Mouse (Mus musculus): ENCODE results near the gene Qrich2. TPM values are rescaled to one million over a fixed set of nuclear protein-coding genes. Genes with fewer than 3 reads are reported as not detected.

The Qrich2 gene
- total RNA-seq, 4 experiments from 2014 or later, result 0.14 TPM; not detected in 3

DNA sequence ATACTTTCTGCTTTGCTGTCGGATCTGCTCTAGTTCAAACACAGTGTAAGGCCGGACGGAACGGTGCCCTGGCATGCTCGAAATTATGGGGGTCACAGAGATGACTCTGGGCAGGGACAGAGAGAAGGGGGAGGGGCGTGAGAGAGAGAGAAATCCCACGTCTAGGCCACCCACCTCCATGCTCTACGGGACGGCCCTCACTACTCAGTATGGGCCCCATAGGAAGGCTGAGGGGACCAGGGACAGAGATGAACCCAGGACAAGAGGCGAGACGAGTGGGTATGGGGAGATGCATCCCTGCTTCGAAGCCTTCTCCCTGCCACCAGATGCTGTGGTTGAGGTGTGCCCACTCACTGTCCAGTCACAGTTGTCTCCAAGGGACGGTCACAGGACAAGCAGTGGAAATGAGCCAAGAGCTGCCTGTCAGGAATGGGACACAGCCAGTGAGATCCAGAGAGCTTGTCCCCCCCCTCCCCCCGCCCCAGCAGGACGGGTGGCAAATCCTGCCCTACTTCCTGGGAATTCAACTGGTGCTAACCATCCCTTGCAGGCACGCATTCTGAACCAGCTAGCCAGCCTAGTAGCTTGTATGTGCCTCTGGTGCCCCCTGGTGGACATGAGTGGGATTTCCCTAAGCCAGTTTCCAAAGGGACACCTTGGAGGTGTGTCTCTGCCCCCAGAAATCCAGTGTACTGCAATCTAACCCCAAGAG, 20.3 kb downstream of the Qrich2 start:
- DNase-seq (ENCODE audit: low spot score in 2 of 2), result peak; percentile 84 to 95

DNA sequence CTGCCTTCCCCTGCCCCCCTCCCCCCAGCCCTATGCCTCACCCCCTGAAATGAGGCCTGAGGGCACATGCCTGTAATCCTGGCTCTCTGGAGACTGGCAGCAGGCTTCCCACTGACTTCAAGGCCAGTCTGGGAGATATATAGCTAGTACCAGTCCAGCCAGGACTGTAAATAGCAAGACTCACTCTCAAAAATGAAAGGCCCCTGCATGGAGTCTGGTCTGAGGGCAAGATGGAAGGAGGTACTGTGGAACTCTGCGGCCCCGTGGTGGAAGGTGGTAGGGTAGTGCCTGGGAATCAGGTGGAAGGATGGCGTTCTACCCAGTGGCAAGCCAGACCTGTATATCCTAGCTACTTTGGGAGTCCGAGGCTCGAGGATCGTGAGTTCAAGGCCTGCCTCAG, 22.1 kb downstream of the Qrich2 start:
- no peak for DNase-seq (ENCODE audit: low spot score in 2 of 2)

DNA sequence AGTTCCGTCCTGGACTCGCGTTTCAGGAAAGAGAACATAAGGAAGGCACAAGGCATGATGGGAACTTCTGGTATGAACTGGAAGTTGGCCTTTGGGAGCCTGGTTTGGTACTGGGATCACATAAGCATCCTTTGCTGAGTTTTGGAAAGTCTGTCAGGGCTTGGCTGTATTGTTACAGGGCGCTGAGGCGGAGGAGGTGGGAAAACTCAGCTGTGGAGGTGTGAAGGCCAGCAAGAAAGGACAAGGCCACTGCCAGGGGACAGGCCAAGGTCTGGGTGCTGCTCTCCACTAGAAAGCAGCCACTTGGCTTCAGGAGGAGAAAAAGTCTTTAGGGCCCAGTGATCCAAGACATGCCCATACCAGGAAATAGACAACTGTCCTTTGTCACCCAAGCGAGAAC, 22.7 kb downstream of the Qrich2 start:
- no peak for DNase-seq (ENCODE audit: low spot score in 2 of 2)

DNA sequence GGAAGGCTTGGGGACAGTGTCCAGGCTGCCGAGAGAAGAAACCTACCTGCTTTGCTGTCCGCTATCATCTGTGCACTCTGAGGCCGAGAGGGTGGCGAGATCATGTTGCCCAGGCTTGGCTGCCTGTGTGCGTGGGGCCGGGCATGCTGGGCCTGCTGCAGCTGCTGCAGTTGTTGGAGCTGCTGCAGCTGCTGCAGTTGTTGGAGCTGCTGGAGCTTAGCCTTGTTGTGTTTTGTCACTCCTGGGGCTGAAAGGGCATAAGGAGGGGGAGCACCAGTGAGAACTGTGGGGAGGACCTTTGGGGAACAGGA, 23.2 kb downstream of the Qrich2 start:
- DNase-seq (ENCODE audit: low spot score in 2 of 2), result no peak

DNA sequence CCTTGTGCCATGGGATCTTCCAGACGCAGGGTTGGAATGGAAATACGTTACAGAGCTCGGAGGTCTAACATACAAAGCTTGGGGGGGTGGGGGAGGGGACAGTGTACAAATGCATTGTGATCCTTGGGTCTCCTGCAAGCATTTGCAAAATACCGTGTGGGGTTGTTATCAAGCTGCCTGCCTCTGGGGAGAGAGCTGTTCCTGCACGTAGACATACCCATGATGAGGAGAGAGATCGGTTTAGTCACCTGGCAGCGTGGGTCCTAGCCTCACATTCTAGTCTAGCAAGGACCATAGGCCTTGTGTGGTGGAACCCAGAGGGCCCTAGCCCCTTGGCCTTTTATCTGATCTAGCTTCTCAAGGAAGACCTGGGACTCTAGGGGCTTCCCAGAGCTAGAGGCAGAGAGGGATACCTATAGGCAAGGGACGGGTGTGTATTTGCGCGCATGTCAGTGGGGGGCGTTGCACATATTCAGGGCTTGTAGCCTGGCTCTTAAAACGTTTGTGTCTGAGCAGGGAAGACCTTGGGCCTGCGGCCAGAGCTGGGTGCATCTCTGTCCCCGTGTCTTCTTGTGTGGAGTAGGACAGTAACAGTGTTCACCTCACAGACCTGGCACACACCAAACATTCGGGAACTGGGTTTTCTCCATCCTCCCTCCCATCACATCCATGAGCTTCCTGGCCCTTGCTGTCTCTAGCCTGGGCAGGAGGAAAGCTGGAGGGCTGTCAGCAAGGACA, 23.7 kb downstream of the Qrich2 start:
- DNase-seq (ENCODE audit: low spot score in 2 of 2), result no peak

DNA sequence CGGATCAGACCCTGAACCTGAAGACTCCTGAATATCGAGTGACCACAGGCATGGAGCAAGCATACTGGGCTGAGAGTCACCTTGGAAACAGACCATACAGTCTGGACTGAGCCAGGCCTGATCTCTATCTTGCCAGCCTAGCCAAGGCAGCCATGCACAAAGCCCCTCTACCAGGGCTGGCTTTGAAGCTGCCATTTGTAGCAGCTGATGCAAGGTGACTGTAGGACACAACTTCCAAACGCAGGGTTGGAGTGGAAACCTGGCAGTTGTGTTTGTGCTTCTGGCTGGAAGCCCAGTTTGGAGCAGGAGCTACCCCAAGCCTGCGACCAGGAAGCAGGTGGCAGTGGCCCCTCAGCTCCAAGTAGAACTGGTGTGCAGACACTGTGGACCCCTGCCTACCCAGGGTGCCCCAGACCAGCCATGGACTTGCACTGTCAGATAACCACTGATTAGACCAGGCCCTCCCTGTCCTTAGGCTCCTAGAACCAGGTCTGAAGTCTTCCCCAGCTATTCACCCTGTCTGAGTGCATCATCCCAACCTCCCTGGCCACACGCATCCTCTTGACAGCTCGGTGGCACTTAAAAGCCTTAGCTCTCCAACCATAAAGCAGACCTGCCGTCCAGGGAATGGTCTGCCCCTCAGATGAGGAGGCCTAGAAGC, 25.5 kb downstream of the Qrich2 start:
- no peak for DNase-seq (ENCODE audit: low spot score in 2 of 2)

DNA sequence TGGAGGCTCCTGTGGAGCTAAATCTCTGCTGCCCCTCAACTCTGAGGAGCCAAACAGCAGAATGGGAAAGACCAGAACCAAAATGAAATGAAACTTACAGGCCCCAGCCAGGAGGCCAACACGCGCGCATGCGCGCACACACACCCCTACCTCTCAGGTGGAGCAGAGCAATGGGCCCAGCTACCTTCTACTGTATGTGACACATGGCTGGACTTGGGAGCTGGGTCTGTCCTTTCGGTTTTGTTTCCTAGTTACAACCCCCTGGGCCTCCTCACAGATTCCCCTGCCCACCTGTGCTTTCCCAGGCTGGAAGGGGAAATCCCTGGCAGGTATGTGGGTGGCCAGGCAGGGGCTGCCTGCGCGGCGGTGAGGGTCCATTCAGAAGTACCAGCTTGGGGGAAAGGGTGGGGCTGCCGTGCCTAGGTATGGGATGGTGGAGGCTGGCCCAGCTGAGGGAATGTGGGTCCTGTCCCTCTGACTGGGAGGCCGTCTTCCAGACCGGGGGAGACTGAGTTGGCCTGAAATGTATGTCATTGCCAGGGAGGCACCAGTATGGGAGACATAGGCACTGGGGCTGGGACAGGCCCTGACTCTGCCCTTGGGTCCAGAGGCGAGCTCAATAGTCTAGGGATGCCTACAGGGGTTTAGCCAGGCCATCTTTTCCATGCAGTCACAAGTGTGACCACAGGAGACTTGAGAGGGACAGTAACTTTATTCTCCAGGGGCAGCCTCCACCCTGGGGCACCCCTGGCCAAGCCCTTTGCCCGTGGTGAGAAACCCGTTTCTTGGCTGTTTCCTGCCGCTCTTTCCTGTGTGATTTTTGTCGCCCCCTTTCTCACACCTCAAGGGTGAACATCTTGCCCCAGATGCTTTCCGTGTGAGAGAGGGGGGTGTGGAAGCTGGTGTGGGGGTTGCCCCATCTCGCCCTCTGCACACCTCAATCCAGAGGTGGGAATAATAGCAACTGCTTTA, 26.5 kb downstream of the Qrich2 start:
- DNase-seq (ENCODE audit: low spot score in 2 of 2), result no peak

DNA sequence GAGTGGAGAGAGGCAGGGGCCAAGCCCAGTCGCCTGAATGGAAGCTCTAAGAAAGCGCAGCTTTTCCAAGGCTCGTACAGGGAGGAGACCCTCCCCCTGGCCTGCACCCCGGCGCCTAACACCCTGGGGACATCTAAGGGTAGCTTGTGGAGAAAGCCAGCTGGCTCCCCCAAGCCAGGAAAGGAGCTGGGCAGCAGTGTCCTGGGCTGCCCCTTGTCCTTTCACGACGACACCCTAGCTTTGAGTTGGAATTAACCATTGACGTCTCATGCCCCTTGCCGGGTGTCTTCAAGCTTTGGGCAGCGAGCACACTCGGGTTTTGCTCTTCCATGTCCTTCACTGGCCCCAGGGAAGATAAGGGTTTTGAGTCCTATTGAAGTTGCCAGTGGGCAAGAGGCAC, 28.5 kb downstream of the Qrich2 start:
- DNase-seq (ENCODE audit: low spot score in 2 of 2), result no peak

DNA sequence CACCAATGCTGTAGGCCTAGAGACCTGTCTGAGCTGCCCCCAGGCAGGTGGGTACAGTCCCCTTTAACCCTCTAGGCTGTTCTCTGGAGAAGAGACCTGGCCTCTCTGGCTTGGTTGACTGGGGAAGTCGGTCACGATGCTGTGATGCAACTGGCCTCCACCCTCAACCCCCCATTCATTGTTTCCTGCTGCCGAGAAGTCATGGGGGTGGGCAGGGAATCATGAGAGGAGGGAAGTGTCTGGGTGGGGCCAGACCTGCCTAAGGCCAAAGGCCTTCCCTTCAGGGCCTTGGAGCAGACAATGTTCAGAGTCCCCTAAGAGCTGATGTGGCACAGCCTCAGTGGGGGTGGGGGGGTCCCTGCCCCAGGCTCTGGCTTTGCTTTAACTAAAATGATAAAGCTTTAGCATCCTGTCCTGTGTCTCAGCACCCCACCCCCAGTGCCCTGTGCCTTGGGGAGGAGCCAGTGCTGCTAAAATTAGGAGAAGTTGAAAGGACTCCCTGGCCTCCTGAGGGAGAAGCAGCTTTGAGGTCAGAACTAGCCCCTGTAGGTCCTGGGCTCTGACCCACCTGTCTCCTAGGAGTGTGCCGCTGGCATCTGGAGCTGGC, 29.2 kb downstream of the Qrich2 start:
- DNase-seq (ENCODE audit: low spot score in 2 of 2), result no peak

DNA sequence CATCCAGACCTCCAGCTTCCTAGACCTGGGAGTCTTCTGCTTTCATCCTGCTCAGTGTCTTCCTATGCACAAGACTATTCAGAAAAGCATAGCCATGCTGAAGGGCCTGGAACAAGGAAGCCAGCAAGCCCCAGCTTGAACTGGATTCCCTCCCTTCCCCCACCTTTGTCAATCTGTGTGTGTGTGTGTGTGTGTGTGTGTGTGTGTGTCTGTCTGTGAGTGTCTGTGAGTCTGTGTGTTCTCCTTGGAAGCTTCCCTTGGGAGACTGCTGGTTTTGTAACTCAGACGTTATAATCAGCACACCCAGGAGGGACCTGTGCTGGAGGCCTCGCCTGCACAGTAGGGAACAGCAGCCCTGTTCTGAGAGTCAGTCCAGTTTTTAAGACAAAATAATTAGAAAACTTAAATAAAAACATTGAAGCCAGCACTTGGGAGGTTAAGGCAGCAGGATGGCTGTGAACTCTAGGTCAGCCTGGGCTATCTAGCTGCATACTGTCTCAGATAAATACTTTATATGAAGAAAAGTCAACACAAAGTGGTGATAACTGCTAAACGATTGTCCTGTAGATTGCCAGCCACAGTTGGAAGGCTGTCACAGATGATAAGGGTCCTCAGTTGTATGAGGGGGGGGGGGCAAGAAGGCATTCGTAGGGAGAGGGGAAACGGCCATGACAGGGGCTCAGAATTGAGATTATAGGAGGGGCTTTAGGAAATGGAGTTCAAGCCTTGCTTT, 29.9 kb downstream of the Qrich2 start:
- DNase-seq (ENCODE audit: low spot score in 2 of 2), result no peak

DNA sequence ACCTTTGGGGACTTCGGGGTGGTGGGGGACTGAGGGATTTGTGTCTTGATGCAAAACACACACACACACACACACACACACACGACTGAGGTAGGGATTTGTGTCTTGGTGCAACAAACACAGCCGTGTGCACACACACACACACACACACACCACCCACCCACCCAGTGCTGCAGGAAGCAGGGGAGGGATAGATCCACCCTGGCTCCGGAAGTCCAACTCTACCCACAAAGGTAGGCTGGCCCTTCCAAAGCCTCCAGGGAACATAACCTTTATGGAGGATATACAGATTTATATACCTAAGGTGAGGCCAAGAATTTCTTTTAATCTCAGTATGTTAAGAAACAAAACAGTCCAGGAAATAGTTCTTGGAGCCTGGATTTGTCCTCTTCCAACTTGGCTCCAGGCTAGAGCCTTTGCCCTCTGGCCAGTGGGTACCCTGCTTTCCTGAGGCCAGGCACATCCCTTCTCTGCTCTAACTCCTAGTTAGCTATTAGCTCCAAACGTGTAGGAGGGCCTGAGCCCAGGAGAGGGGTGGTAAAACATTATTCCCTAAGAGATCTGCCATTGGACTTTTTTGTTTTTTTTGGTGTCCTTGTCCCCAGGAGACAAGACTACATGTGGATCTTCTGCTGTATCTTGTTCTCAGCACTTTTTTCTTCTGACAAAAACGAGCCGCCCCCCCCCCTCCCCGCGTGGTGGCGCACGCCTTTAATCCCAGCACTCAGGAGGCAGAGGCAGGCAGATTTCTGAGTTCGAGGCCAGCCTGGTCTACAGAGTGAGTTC, 30.9 kb downstream of the Qrich2 start:
- no peak for DNase-seq (ENCODE audit: low spot score in 2 of 2)

DNA sequence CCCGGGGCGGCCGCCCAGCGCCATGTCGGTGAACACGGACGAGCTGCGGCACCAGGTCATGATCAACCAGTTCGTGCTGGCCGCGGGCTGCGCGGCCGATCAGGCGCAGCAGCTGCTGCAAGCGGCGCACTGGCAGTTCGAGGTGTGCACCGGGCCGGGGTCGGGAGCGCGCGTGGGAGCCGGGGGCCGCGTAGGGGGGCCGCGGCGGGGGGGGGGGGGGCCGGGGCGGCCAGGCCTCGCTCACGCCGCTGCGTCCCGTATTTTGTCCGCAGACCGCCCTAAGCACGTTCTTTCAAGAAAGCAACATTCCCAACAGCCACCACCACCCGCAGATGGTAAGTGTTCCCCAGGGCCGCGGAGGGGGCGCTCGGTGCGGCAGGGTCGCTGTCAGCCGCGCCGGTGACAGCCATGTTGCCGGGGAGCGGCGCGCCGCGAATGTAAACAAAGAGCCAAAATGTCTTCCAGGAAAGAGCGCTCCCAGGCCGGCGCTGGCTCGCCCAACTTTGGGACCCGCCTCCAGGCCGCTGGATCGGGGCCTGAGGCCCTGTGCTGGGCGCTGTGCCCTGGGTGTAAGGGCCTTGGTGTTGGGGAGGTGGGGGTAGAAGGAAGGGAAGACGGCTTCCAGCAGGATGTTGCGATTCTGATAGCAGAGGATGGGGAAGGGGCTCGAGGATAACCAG, 31.6 kb downstream of the Qrich2 start:
- DNase-seq (ENCODE audit: low spot score in 2 of 2), result peak in 1 of 2 experiments; percentile 42

DNA sequence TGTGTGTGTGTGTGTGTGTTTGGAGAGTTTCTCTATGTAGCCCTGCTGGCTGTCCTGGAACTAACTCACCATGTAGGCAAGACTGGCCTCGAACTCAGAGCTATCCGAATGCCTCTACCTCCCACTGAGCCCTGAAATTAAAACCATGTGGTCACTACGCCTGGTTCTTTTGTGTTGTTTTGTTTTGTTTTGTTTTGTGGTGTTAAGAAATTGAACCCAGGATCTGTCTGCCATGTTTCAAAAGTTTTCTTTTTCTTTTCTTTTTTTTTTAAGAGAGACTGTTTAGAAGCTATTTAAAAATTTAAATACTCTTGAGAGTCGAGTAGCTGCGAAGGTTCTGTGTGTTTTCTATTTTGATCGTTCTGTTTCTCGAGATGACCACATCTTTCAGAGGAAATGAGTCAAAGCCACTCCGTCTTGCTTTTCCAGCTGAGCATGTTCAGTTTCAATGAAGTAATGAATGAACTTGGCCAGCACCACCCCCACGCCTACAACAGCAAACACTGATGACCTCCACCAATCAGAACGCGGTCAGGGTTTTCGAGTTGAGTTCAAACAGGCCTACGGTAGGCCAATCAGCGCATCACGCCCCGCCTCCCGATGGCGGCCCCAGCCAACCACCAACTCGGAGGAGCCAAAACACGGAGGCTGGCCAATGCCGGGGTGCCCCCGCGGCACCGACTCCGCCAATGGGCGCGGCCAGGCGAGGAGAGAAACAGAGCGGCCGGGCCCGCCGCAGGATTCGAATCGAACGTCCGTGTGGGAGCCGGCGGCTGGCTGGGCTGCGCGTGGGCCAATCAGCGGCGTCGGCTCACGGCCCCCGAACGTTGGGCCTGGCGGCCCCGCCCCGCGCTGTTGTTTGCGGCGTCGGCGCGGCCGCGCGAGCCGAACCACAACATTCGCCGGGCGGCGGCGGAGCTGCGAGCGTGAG, 32.4 kb downstream of the Qrich2 start, which contains the start of gene Ubald2:
TSS of gene Ubald2 (plus strand) at position 739 of the 931 bp plus-strand sequence.
- peak; percentile 99 for DNase-seq (ENCODE audit: low spot score in 2 of 2)

DNA sequence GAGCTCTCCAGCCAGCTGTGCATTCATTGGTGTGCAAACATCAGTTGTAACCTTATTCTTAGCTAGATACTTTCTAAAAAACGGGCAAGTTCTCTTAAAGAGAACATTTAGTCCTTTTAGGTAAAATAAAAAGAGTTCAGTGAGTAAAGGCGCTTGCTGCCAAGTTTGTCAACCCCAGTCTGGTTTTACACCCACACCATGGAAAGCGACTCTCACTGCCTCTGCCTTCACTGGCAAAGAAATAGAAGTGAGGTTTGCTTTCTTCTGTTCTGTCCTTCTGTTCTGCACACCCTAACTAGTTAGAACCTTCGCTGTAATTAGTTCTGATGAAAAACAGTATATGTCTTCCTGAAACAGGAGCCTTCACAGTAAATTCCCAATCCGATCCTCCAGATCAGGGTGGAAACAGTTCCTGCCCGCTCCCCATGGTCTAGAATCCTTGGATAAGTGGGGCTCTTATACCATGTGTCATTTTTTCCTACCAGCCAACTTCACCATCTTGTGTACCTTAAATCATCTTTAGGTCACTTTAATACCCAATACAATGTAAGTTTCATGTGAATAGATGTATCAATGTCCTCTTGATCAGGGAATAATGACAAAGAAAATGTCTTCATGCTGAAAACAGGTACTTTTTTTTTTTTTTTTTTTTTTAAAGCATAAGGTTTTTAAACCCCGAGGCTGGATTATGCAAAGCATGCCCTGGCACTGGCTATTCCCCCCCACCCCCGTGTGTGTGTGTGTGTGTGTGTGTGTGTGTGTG, 33.3 kb downstream of the Qrich2 start:
- DNase-seq (ENCODE audit: low spot score in 2 of 2), result peak; percentile 62 to 72

DNA sequence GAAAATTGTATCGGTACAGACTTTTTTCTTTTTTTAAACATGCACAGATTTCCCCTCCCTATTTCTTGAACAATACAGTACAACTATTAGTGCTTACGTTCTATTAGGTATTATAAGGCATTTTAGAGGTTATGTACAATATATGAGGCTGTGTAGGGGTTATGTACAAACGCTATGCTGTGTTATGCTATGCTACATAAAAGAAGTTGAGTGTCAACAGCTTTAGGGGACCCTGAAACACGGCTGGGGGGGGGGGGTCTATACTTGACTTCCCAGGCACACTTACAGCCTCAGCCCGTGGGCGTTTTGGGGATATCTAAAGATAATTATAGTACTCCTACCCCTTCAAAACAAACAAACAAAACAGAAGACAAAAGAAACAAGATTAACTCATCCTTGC, 33.9 kb downstream of the Qrich2 start:
- no peak for DNase-seq (ENCODE audit: low spot score in 2 of 2)

DNA sequence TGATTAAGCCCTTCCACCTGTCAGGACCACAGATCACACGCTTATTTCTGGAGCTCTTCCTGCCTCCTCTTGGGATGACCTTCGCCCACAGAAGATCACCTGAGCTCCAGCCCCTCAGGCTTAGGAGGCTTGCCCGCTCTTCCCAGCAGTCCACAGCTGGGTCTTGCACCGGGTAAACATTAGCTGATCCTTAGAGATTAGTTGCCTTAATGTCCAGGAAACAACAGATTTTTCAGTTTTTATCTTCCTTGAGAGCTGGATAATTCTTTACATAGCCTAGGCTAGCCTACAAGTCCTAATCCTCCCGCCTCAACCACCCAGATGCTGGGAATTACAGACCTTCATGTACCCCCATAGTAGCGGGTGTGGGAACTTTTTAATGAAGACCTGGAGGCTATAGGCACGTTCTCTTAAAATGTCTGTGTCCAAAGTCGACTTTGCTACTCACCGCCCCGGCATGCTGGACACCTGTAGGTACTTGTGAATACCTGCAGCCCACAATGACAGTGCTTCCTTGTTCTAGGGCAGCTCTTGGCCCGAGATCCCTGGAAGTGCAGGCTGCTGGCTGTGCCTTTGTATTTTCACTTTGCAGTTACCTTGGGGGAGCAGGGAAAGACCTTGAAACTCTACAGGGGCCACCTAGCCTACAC, 34.5 kb downstream of the Qrich2 start:
- no peak for DNase-seq (ENCODE audit: low spot score in 2 of 2)

Measured in layer of hippocampus, adult 8-10 months (tissue).